Mouse (Mus musculus): ENCODE data around the gene Pdrg1.

The Pdrg1 gene

GRCm38 (mm10) chr2:153014758-153015593, at the start of gene Pdrg1:
TSS of gene Pdrg1 (minus strand) at chr2:153015427.
- DNase-seq (ENCODE audit: low read depth, low spot score), result peak; percentile 75

- DNase-seq (ENCODE audit: low read depth, low spot score), result no peak
Measured at GRCm38 (mm10) chr2:153064190-153064970, 49.2 kb upstream of the Pdrg1 start.

DNA sequence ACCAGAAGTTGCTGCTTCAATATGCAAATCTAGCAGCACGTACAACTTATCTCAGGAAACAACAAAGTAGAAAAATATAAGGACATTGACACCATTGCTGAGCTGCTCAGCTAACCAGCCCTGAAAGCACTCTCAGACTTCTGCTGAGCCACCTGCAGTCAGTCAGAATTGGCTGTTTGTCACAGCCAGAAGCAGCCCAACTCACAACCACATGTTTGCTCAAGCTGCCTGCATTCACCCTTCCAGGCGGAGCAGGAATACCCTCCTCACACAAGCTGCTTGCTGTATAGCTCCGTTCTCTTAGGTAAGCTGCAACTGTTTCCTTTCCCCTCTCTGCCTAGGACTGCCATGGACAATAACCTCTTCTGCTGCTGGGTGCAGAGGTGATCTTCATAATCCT, 48.2 kb upstream of the Pdrg1 start:
- DNase-seq (ENCODE audit: low read depth, low spot score), result no peak

DNA sequence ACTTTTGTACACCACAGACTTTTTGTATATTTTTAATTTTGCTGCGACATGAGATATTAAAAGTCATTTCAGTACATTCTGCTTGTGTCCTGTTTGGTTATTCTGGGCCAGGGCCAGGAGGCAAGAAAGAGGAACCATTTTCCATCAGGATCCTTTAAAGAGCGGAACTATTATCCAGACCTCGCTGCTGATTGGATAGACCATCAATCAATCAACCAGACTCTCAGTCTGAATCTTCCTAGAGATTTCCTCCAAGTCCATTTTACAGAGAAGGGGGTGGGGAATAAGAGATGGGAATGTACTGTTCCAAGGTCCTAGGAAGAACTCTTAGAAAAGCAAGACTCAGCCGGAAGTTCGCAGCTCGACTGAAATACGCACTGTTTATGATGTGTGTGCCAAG, 45.0 kb upstream of the Pdrg1 start:
- DNase-seq (ENCODE audit: low read depth, low spot score), result no peak

GRCm38 (mm10) chr2:153058365-153058764, 43.1 kb upstream of the Pdrg1 start:
- no peak for DNase-seq (ENCODE audit: low read depth, low spot score)

DNA sequence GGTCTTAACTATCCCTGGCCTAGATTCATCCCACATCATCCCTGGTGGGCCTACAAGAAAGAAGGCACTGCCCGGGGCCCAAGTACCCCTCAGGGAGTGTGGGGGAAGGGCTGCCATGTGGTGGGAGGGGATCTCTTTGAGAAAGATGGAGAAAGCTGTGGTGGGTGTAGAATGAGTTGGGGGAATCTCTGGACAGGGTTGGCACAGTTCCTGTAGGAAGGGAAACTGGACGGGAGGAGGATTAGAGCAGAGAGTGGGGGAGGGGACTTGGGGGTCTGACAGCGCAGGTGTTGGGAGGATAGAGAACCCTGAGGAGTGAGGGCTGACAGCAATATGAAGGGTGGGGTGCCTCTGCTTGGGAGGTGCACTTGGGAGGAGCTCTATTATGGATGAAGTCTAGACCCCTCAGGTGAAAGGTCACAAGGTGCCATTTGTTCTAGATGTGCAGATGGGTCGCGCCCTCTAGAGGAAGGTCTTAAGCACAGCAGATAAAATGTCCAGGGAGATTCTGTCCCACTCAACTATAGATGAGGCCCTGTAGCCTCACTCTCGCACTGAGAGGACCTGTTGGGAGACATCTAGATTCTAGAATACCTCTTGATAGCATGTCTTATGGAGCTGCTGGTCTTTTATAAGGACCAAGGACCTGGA, 40.2 kb upstream of the Pdrg1 start:
- DNase-seq (ENCODE audit: low read depth, low spot score), result no peak

DNA sequence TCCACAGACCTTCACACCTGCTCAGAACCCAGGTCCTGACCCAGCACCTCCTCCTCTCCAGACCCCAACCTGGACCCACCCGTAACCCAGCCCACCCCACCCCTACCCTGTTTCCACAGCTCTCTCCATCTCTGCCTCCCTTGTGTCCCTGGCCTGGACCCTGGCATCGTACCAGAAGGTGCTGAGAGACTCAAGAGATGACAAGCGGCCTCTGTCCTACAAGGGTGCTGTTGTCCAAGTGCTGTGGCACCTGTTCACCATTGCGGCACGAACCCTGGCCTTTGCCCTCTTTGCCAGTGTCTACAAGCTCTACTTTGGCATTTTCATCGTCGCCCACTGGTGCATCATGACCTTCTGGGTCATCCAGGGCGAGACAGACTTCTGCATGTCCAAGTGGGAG, 38.7 kb upstream of the Pdrg1 start:
- DNase-seq (ENCODE audit: low read depth, low spot score), result no peak

DNA sequence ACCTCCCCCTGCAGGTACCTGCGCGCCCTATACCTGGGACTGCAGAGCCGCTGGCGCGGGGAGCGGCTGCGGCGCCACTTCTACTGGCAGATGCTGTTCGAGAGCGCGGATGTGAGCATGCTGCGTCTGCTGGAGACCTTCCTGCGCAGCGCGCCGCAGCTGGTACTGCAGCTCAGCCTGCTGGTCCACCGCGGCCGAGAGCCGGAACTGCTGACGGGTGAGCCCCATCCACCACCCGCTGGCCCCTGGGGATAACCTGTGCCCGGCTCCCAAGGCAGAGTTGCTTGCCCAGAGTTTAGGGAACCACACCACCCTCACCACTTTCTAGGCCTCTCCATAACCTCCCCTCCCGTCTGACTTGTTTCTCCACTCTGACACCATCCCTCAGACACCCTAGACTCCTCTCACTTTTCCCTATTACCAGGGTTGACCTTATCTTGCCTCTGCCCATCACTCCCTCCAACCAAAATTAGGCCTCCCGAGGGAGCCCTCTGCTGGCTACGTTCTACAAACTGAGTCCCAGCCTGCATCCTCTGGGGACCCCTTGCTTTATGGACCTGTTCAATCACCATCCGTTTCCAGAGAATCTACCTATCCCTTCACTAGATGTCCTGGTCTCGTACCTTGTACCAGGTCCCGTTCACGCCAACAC, 37.6 kb upstream of the Pdrg1 start:
- no peak for DNase-seq (ENCODE audit: low read depth, low spot score)

GRCm38 (mm10) chr2:153051537-153051936, 36.3 kb upstream of the Pdrg1 start:
- DNase-seq (ENCODE audit: low read depth, low spot score), result no peak

DNA sequence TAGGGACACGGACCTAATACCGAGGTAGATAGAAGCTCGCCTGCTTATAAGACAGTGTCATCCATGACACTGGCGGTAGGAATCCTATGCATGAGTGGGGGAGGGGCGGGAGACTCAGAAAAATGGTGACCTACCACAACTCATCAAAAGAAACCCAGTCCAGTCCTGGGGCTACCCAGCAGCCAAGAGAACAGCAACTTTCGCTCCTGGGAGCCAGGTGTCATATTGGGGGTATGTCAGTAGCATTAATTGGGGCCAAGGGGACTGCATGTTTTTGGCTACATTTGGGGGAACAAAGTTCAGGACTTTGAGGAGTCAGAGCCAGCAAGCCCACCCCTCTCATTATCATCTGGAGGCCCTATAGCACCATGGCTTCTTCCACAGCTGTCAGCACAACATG, 35.9 kb upstream of the Pdrg1 start:
- no peak for DNase-seq (ENCODE audit: low read depth, low spot score)

GRCm38 (mm10) chr2:153049997-153050358, 34.8 kb upstream of the Pdrg1 start:
- DNase-seq (ENCODE audit: low read depth, low spot score), result no peak

- no peak for DNase-seq (ENCODE audit: low read depth, low spot score)
Measured at GRCm38 (mm10) chr2:153049288-153049996, 34.2 kb upstream of the Pdrg1 start.

GRCm38 (mm10) chr2:153047828-153048465, 32.7 kb upstream of the Pdrg1 start:
- no peak for DNase-seq (ENCODE audit: low read depth, low spot score)

- DNase-seq (ENCODE audit: low read depth, low spot score), result no peak
Measured at GRCm38 (mm10) chr2:153045884-153046299, 30.7 kb upstream of the Pdrg1 start.

- no peak for DNase-seq (ENCODE audit: low read depth, low spot score)
Measured at GRCm38 (mm10) chr2:153043886-153044285, 28.7 kb upstream of the Pdrg1 start.

DNA sequence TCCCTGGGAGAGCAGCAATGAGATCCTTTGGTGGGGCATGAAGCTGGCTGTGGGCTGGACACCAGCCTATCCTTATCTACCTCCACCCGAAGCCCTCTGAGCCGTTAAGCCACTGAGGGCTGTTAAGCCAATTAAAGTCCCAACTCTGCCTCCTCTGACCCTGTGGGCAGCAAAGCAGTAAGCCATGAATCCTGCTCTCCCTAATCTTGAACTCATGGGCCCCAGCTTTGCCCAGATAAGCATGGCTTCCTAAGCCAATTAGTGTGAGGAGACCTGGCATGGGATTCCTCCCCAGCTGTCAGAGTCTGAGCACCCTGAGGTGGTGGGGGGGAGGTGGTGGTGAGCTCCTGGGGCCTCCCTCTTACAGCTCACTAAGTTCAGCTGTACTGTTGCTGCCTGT, 21.5 kb upstream of the Pdrg1 start:
- DNase-seq (ENCODE audit: low read depth, low spot score), result no peak

DNA sequence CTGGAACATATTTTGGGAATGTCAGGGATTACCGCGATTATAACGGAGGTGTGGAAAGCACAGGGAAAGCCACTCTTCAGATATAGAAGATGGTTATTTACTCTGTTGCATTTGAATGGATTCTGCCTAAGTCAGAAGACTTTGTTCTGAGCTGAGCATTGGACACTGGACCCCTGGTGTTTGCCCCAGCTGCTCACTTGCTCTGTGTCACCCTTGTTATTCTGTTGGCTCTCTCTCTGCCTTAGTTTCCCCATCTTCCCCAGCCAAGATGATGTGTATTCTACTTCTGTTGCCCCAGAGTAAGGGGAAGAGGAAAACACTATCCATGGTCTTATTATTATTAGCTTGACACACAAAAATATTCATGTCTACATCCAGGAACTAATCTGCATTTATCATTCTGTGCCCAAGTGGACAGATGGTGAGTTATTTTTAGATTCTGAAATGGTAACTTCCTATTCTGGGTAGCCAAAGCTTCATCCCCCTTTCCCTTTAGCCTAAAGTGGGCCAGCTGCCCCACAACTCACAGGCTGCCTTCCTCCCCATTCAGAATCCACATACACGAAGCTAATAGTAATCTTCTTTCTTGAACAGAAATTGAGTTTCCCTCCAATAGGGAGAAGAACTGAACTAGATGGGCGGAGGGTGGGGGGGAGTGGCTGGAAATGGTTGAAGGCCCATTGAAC, 18.5 kb upstream of the Pdrg1 start:
- DNase-seq (ENCODE audit: low read depth, low spot score), result no peak

DNA sequence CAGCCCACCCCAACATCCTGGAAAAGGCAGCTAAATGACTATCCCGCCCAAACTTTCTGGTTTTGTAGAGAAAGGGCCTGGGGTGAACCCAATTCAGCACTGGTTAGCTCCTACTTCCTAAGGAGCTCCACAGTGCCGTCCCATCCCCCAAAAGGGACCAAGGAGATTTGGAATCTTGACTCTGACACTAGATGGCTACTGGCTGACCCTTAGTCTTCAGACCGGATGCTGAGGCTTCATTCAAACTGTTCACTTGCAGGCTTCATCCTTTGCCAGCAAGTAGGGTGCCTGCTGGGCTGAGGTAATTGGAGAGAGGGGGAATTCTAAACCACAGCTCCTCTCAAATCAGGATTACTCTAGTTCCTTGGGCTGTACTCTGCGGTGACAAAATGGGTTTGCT, 17.7 kb upstream of the Pdrg1 start:
- no peak for DNase-seq (ENCODE audit: low read depth, low spot score)

DNA sequence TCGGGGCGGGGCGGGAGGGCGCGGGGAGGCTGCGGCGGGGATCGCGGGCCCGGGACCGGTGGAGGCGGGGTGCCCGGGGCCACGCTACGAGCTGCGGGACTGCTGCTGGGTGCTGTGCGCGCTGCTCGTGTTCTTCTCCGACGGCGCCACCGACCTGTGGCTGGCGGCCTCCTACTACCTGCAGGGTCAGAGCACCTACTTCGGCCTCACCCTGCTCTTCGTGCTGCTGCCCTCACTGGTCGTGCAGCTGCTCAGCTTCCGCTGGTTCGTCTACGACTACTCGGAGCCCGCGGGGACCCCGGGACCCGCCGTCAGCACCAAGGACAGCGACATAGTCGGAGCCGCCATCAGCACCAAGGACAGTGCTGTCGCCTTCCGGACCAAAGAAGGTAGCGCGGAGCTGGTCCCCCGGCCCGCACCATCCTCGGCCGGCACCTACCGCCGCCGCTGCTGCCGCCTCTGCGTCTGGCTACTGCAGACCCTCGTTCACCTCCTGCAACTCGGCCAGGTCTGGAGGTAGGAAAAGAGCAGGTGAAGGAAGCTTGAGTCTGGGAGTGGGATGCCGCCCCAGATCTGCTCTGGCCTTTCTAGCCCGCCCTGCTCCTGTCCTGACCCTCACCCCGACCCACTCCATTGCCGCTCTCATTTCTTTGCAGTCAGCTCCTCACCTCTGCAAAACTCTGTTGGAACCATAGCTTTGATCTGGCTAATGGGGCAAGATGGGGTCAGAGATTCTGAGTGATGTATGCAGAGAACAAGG, 17.0 kb upstream of the Pdrg1 start:
- no peak for DNase-seq (ENCODE audit: low read depth, low spot score)
